Mouse (Mus musculus) left cerebral cortex, adult 9 months (tissue): ENCODE data around the gene Sarnp.

Source experiments
- DNase-seq, 2 experiments: peaks; one replicate each; pipeline ENCODE4 v3.0.0; 2022; ENCODE audit warnings: low spot score in 2 of 2

Sarnp gene

GRCm38 (mm10) chr10:128817033-128817432 is at the start of gene Sarnp:
Gene Sarnp, plus strand, starts transcription at chr10:128817333.
- DNase-seq, result no peak

- DNase-seq, result no peak
Measured at GRCm38 (mm10) chr10:128772895-128773294, 44.2 kb upstream of the Sarnp start.

GRCm38 (mm10) chr10:128773685-128774084 is 43.4 kb upstream of the Sarnp start:
- no peak for DNase-seq

GRCm38 (mm10) chr10:128778441-128778840 is 38.7 kb upstream of the Sarnp start:
- no peak for DNase-seq

- DNase-seq, result no peak
Measured at GRCm38 (mm10) chr10:128779011-128779795, 37.9 kb upstream of the Sarnp start.

GRCm38 (mm10) chr10:128780200-128780599 is 36.9 kb upstream of the Sarnp start:
- no peak for DNase-seq

GRCm38 (mm10) chr10:128790398-128791124 is 26.6 kb upstream of the Sarnp start, which contains the start of gene Mmp19:
Gene Mmp19, plus strand, starts transcription at chr10:128790910.
- DNase-seq, result no peak

- DNase-seq, result no peak
Measured at GRCm38 (mm10) chr10:128792041-128792440, 25.1 kb upstream of the Sarnp start.

- no peak for DNase-seq
Measured at GRCm38 (mm10) chr10:128793258-128793657, 23.9 kb upstream of the Sarnp start.

GRCm38 (mm10) chr10:128794391-128794790 is 22.7 kb upstream of the Sarnp start:
- DNase-seq, result no peak

GRCm38 (mm10) chr10:128795581-128795980 is 21.6 kb upstream of the Sarnp start:
- peak in 1 of 2 experiments; percentile 38 for DNase-seq

- no peak for DNase-seq
Measured at GRCm38 (mm10) chr10:128798676-128799075, 18.5 kb upstream of the Sarnp start.

- no peak for DNase-seq
Measured at GRCm38 (mm10) chr10:128801981-128802495, 15.1 kb upstream of the Sarnp start.

- DNase-seq, result no peak
Measured at GRCm38 (mm10) chr10:128802956-128803355, 14.2 kb upstream of the Sarnp start.

GRCm38 (mm10) chr10:128803361-128803760 is 13.8 kb upstream of the Sarnp start:
- no peak for DNase-seq

GRCm38 (mm10) chr10:128803771-128804270 is 13.3 kb upstream of the Sarnp start, which contains the start of gene Dnajc14:
Gene Dnajc14, plus strand, starts transcription at chr10:128804062.
- peak in 1 of 2 experiments; percentile 74 for DNase-seq

GRCm38 (mm10) chr10:128804271-128805091 is 12.7 kb upstream of the Sarnp start, which contains the start of gene Tmem198b:
Gene Tmem198b, minus strand, starts transcription at chr10:128804370.
- peak; percentile 62 to 75 for DNase-seq

- peak; percentile 87 to 94 for DNase-seq
Measured at GRCm38 (mm10) chr10:128805092-128806000, 11.8 kb upstream of the Sarnp start.

- DNase-seq, result no peak
Measured at GRCm38 (mm10) chr10:128806086-128806485, 11.0 kb upstream of the Sarnp start.

GRCm38 (mm10) chr10:128807018-128807417 is 10.1 kb upstream of the Sarnp start:
- no peak for DNase-seq
